Mouse (Mus musculus) embryonic facial prominence, embryonic 14.5 days (tissue): ENCODE data around the gene Kmt2e. TPM values are rescaled to one million over a fixed set of nuclear protein-coding genes. Genes with fewer than 3 reads are reported as not detected.

ENCODE experiments used
- ATAC-seq: fragments of 200-750 bp; cut with Nextera tagmentation; 2 replicates; pipeline ENCODE4 v1.8.0; 2017; ENCODE audit warnings: low read depth, moderate number of reproducible peaks, moderate TSS enrichment
- DNase-seq: peaks from one replicate; pipeline ENCODE4 v3.0.0-alpha.2; 2015; ENCODE audit warnings: low spot score
- H3K27ac ChIP-seq: fragments of 300-500 bp; sonication (generic); replicated peaks from 2 replicates; pipeline ENCODE4 v1.5.1; 2014; ENCODE audit warnings: low read depth, mild to moderate bottlenecking, low read length, moderate library complexity
- H3K27me3 ChIP-seq: fragments of 300-500 bp; sonication (generic); replicated peaks from 2 replicates; pipeline ENCODE4 v1.6.1; 2014; ENCODE audit warnings: low read length; ENCODE audit not compliant: control insufficient read depth, insufficient read depth
- H3K36me3 ChIP-seq: fragments of 300-500 bp; sonication (generic); 2 replicates; pipeline ENCODE4 v1.6.1; 2014; ENCODE audit warnings: low read length, mixed read lengths; ENCODE audit not compliant: control insufficient read depth, insufficient read depth
- H3K4me1 ChIP-seq: fragments of 300-500 bp; sonication (generic); 2 replicates; pipeline ENCODE4 v1.6.1; 2014; ENCODE audit warnings: antibody characterized with exemption, low read length; ENCODE audit not compliant: control insufficient read depth, insufficient read depth
- H3K4me2 ChIP-seq: fragments of 300-500 bp; sonication (generic); 2 replicates; pipeline ENCODE4 v1.6.1; 2014; ENCODE audit warnings: low read depth, mild to moderate bottlenecking, low read length, moderate library complexity, mixed read lengths
- H3K4me3 ChIP-seq: fragments of 300-500 bp; sonication (generic); 2 replicates; pipeline ENCODE4 v1.5.1; 2014; ENCODE audit warnings: low read depth, mild to moderate bottlenecking, low read length
- H3K9ac ChIP-seq: fragments of 300-500 bp; sonication (generic); 2 replicates; pipeline ENCODE4 v1.6.1; 2014; ENCODE audit warnings: low read depth, mild to moderate bottlenecking, low read length, moderate library complexity, mixed read lengths
- H3K9me3 ChIP-seq: fragments of 300-500 bp; sonication (generic); 2 replicates; pipeline ENCODE4 v1.6.1; 2016; ENCODE audit warnings: low read length; ENCODE audit not compliant: control insufficient read depth
- WGBS: fragments of 180-500 bp; shearing (Covaris S2); extraction: QIAGEN DNeasy Blood & Tissue Kit; methylation state at CpG from one replicate; pipeline ENCODE4 v1.1.7; 2014; 5-methylcytosine and 5-hydroxymethylcytosine counted together
- polyA plus RNA-seq: library from polyadenylated mRNA; unstranded; fragments of >200 nt; fragmentation: Nextera tagmentation; extraction: Ambion mirVana; gene quantifications from 2 replicates; pipeline ENCODE4 v1.2.1, GENCODE M21; 2014

Kmt2e gene
- polyA plus RNA-seq, 1 experiment from 2014 or later: 66.0 TPM

- no peak overlapping the region for H3K27ac ChIP-seq
- H3K4me2 ChIP-seq: no peak overlapping the region
- peaks cover 3% of the 10 kb centered on the region; the same call in 1 of the 2 replicates for H3K4me1 ChIP-seq
- peaks cover 35% of the 10 kb centered on the region for H3K36me3 ChIP-seq
- DNase-seq: peak; percentile 62
- no peak overlapping the region for H3K9ac ChIP-seq
- WGBS: 89% methylated on average over 12 of the region's 12 CpGs
- H3K9me3 ChIP-seq: no peaks in the 10 kb centered on the region
- H3K4me3 ChIP-seq: no peak overlapping the region
- peak; percentile 54; the same call in 1 of the 2 replicates for ATAC-seq
- no peaks in the 10 kb centered on the region for H3K27me3 ChIP-seq
Observed at GRCm38 (mm10) chr5:23405666-23406404, 28.4 kb upstream of the Kmt2e start.

- 77% methylated on average over 4 of the region's 4 CpGs for WGBS
- ATAC-seq: no peak
Observed at GRCm38 (mm10) chr5:23406405-23406745, 27.9 kb upstream of the Kmt2e start.

GRCm38 (mm10) chr5:23408106-23408505 is 26.1 kb upstream of the Kmt2e start:
- peaks cover 34% of the 10 kb centered on the region for H3K36me3 ChIP-seq
- H3K27ac ChIP-seq: no peak overlapping the region
- no peak overlapping the region for H3K4me3 ChIP-seq
- no peaks in the 10 kb centered on the region for H3K27me3 ChIP-seq
- no peak for DNase-seq
- H3K4me2 ChIP-seq: no peak overlapping the region
- no peaks in the 10 kb centered on the region for H3K9me3 ChIP-seq
- WGBS: 61% methylated on average over 5 of the region's 5 CpGs
- H3K4me1 ChIP-seq: peaks cover 9% of the 10 kb centered on the region
- no peak for ATAC-seq
- no peak overlapping the region for H3K9ac ChIP-seq

More at GRCm38 (mm10) chr5:23406405-23406745, 27.9 kb upstream of the Kmt2e start:
- Histone ChIP-seq H3K9me3 (no peaks in the 10 kb centered on the region), H3K4me3 (no peak overlapping the region), H3K27ac (no peak overlapping the region), H3K9ac (no peak overlapping the region), H3K4me2 (no peak overlapping the region), H3K27me3 (no peaks in the 10 kb centered on the region), H3K4me1 (peaks cover 3% of the 10 kb centered on the region; the same call in 1 of the 2 replicates), H3K36me3 (peaks cover 35% of the 10 kb centered on the region)
- DNase-seq: no peak

- ATAC-seq (no peak), DNase-seq (no peak)
- Histone ChIP-seq H3K9me3 (no peaks in the 10 kb centered on the region), H3K4me3 (no peak overlapping the region), H3K27ac (0 out of 2 replicates have a peak overlapping the region, but pooled peaks have one; percentile 46), H3K27me3 (no peaks in the 10 kb centered on the region), H3K9ac (no peak overlapping the region), H3K4me1 (peaks cover 23% of the 10 kb centered on the region), H3K4me2 (no peak overlapping the region), H3K36me3 (peaks cover 31% of the 10 kb centered on the region)
- WGBS: 50% methylated on average over 9 of the region's 9 CpGs
Observed at GRCm38 (mm10) chr5:23410040-23410717, 24.1 kb upstream of the Kmt2e start.

- no peak overlapping the region for H3K4me2 ChIP-seq
Observed at GRCm38 (mm10) chr5:23410718-23411101, 23.5 kb upstream of the Kmt2e start.

GRCm38 (mm10) chr5:23411640-23412039 is 22.6 kb upstream of the Kmt2e start:
- H3K27me3 ChIP-seq: no peaks in the 10 kb centered on the region
- ATAC-seq (no peak), DNase-seq (no peak)
- no peak overlapping the region for H3K9ac ChIP-seq
- H3K9me3 ChIP-seq: no peaks in the 10 kb centered on the region
- no peak overlapping the region for H3K27ac ChIP-seq
- H3K4me3 ChIP-seq: no peak overlapping the region
- peaks cover 25% of the 10 kb centered on the region for H3K36me3 ChIP-seq
- H3K4me1 ChIP-seq: peaks cover 27% of the 10 kb centered on the region
- no peak overlapping the region for H3K4me2 ChIP-seq
- WGBS: 83% methylated on average over 10 of the region's 10 CpGs

More at GRCm38 (mm10) chr5:23410718-23411101, 23.5 kb upstream of the Kmt2e start:
- Histone ChIP-seq H3K4me3 (no peak overlapping the region), H3K4me1 (peaks cover 26% of the 10 kb centered on the region), H3K27me3 (no peaks in the 10 kb centered on the region), H3K9ac (no peak overlapping the region), H3K36me3 (peaks cover 29% of the 10 kb centered on the region), H3K9me3 (no peaks in the 10 kb centered on the region), H3K27ac (no peak overlapping the region)
- 76% methylated on average over 2 of the region's 2 CpGs for WGBS
- no peak for DNase-seq
- ATAC-seq: no peak

GRCm38 (mm10) chr5:23412247-23412948 is 21.8 kb upstream of the Kmt2e start:
- Histone ChIP-seq H3K27me3 (no peaks in the 10 kb centered on the region), H3K4me1 (peaks cover 27% of the 10 kb centered on the region), H3K4me2 (no peak overlapping the region), H3K9me3 (no peaks in the 10 kb centered on the region), H3K36me3 (peaks cover 25% of the 10 kb centered on the region), H3K9ac (no peak overlapping the region), H3K27ac (no peak overlapping the region), H3K4me3 (no peak overlapping the region)
- 71% methylated on average over 5 of the region's 5 CpGs for WGBS
- ATAC-seq (no peak), DNase-seq (no peak)

GRCm38 (mm10) chr5:23413058-23413457 is 21.2 kb upstream of the Kmt2e start:
- Histone ChIP-seq H3K27ac (no peak overlapping the region; the same call in 1 of the 2 replicates), H3K4me3 (no peak overlapping the region), H3K9ac (no peak overlapping the region), H3K27me3 (no peaks in the 10 kb centered on the region), H3K9me3 (no peaks in the 10 kb centered on the region), H3K4me2 (no peak overlapping the region), H3K36me3 (peaks cover 25% of the 10 kb centered on the region), H3K4me1 (peaks cover 34% of the 10 kb centered on the region)
- DNase-seq: no peak
- WGBS: 65% methylated on average over 4 of the region's 4 CpGs
- ATAC-seq: no peak
